Mouse (Mus musculus) CH12F3 (cell line): Measurements from ENCODE around the gene 0610009B22Rik.

ENCODE experiments used
- in situ Hi-C: fragments of 300-500 bp; cut with MboI; formaldehyde crosslinking; loops from 2 replicates; pipeline ENCODE4 v1.14.3; 2020; ENCODE audit warnings: low sequenced_read_pairs

The 0610009B22Rik gene

DNA sequence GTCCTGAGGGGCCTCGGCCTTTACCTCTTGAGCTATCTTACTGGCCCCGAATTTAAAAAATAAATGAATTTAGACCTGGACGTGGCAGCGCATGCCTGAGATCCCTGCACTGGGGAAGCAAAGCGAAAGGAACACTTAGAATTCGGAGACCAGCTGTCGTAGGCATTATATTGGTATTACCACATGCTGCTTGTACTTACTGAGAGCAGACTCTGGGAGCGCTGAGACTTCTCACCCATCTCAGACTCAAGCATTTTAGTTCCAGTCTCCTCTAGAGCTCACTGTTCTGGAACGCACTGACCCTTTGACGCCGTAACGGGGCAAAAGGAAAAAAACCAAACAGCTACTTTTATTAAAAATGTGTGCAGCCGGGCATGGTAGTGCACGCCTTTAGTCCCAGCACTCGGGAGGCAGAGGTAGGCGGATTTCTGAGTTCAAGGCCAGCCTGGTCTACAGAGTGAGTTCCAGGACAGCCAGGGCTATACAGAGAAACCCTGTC, 26.8 kb downstream of the 0610009B22Rik start:
- in situ Hi-C loops: no loop called here

DNA sequence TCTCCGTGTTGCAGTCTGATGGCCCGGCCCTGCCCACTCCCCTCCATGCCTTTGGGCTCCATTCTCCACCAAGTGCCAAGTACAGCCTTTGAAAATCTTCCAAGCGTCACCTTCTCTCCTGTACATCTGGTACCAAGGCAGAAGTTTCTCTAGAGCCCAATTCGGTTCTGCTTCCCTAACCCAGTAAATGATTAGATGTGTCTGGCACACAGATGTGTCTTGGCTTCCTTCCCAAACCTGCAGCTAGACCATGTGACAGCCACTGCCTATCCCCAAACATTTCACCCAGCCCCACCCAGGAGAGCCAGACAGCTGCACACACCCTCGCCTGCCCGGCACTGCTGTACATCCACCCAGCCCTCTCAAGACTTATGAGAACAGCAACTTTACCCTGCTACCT, 30.0 kb downstream of the 0610009B22Rik start:
- in situ Hi-C loops: no loop called here

DNA sequence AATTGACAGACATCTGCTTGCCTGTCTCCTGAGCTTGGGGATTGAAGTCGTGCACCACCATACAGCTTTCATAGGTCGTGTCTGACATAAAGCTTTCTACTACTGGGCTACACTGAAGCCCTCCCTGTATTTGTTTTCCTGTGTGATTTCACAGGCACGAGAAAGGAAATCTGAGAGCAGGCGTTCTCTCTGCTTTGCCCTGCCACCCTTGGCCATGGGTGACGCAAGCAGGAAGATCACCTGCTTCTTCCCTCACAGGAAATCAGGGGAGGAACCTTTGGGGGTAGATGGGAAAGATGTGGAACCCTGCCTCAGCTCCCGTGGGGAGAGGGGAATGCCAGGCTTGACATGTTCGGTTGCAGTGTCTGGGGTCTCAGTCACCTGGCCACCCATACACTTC, 30.4 kb downstream of the 0610009B22Rik start:
- in situ Hi-C loops: no loop called here

DNA sequence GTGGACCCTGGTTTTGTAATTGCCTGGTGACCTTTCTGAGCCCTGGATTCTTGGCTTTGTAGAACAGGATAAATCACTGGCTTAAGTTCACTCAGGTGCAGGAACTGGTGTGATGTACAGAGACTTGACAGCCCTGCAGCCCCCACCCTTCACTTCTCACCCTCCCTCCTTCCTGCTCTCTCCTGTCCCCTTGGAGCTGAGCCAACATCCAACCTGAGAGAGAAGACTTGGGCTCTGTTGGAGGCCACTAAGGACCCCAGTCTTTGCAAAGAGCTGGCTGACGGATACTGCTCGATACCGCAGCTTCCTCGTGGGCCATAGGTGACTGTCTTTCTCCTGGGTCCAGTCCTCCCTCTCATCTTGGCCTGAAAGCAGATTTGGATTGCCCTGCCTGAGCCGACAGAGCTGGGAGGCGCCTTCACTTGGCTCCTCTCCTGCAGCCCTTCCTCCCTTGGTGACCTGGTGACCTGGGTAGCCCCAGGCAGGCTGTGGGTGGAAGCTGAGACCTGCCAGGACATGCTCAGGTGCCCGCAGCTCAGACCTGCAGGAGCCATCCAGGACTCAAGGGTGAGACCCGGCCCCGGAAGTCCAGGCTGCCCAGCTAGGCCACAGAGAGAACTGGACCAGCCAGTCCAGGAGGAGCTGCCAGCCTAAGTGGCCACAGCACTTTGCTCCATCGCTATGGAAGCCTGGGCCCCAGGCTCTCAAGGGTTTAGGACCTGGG, 31.7 kb downstream of the 0610009B22Rik start:
- in situ Hi-C loops: no loop called here

DNA sequence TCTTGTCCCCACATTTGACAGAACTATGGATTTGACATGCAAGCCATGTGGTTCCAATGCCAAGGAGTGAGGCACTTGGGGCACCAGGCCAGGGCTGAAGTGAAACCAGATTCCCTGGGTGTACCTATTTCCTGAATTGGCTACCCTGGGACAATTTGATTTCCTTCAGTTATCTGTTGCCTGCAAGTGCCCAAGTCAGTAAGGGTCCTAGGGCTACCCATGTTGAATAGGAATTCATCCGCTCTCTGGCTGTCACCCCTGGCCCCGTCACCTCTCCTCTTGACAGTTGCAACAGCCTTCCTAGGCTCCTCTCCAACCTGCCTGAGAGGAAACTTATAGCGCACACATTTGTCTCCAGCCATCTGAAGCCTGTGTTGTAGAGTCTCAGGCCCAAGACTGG, 33.8 kb downstream of the 0610009B22Rik start:
- in situ Hi-C loops: no loop called here

DNA sequence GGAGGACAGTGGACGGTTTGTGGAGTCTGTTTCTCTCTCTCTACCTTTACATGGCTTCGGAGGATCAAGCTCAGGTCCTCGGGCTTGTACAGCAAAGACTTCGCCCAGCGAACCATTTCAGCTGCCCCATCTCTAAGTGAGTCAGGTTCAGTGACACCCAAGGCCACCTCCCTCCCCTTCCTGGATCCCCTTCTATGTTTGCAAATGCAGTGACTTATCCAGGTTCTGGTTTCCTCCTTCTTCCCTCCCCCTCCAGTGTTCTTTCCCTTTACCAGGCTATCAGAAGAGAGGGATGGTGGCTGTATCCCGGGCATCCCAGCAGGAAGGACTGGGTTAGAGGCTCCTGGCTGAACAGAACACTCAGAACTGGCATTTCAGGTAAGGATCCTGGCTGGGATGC, 34.9 kb downstream of the 0610009B22Rik start:
- in situ Hi-C loops: no loop called here

DNA sequence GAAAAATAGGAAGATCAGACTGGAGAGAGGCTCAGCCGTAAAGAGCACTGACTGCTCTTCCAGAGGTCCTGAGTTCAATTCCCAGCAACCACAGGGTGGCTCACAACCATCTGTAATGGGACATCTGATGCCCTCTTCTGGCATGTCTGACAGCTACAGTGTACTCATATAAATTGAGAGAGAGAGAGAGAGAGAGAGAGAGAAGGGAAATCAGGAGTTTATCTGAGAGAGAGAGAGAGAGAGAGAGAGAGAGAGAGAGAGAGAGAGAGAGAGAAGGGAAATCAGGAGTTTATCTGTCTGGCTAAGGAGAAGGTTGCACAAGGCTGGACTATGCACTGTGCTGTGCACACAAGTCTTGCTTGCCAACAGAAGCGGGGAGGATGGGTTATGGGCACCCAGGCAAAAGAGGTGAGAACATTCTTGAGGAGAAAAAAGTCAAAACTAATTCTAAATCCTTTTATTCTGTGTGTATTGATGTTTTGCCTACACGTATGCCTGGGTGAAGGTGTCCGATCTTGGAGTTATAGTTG, 35.7 kb downstream of the 0610009B22Rik start:
- in situ Hi-C loops: no loop called here

DNA sequence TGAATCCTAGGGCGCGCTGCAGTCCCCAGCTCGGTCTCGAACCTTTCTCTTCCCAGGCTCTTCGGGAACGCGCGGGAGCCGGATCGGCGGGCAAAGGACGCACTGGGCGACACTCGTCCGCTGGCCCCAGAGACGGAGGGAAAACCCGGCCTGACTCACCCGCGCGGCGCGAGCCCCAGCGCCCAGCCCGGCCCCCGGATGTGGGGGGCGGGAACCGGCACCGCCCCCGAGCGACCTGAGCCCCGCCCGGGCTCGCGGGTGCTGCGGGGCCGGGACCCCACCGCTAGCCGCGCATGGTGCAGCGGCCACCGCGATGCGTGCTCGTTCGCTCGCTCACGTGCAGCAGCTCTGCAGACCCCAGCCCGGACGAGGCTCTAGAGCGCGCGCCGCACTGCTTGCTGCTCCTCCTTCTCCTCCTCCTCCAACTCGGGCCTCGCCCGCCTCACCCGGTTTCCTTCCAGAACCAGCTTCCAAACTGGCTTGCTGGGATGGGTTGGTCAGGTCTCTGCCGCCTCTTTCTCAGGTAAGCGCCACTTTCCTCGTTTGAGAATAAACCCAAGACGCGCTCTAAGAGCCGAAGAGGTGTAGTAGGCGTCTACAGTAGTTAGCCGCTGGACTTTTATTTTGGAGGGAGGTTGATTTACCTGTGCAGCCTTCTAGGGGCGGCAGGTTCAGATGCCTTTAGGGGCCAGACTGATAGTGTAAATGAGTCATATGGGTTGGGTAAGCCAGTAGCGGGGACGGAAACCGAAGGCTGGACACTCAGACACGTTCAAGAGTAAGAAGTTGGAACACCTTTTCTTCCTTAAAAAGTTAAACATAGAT, 37.8 kb downstream of the 0610009B22Rik start, which contains the start of the genes N4bp3 and D930048N14Rik:
Gene N4bp3, minus strand, starts transcription at position 152 of the 825 bp plus-strand sequence.
Gene D930048N14Rik, plus strand, starts transcription at position 264 of the 825 bp plus-strand sequence.
- in situ Hi-C loops: no loop called here

DNA sequence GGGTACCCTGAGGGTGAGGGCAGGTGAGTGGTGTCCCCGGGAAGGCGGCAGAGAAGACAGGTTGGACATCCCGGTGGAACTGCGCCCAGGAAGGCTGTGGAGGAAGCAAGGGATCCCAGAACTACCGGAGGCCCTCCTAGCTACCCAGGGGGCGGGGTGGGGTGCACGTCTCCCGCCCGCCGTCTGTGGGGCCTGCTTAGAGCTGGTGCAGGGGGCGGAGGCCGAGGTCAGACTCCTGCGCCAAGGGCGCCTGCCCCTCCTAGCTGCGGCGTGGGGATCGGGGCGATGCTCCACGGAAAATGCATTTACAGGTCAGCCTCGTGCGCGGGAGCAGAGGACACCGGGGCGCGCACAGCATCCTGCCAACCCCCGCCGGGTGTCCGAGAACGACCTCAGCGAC, 38.4 kb downstream of the 0610009B22Rik start:
- in situ Hi-C loops: no loop called here

DNA sequence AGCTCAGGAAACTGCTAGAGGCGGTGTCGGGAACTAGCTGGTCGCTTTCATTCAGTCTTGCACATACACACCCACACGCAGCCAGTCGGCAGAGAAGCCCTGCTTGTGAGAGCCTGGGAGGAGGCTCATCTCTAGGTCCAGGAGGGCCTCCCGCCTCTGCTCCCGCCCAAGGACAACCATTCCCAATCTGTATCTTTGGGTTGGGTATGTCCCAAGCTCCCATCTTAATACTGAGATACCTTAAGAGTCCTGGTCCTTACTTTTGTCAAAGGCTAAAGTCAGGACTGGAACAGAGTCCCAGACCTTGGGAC, 38.8 kb downstream of the 0610009B22Rik start:
- in situ Hi-C loops: no loop called here

DNA sequence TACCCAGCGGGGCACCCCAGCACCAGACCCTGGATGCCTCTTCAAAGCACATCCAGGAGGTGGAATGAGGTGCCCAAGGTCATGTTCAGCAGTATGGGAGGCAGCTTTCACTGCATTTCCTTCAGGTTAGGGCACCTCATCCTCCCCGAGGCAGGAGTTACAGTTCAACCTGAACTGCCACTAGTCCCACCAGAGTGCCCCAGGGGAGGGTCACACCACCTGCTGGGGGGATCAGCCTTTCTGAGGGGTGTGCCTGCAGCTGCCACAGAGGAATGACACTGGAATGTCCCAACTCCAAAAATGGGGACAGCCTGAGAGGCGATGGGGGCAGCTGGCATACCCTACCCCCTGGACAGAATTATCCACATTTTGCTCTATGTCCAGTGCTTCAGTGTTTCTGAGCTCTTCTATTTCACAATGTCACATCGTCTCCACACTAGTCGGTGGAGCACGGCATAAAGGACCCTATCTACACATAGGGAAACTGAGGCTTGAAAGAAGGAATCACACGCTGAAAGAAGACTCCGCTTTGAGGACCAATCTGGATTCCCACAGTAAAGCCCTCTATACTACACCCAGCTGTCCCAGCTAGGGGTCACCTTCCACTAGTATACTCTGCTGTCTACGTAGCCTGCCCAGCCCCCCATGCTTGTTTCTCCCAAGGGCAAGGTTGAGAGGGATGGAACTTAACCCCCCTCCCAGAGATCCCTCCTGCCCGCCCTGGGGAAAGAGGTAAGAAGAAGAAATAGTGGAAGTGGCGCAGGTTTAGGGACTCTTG, 39.4 kb downstream of the 0610009B22Rik start:
- in situ Hi-C loops: no loop called here

DNA sequence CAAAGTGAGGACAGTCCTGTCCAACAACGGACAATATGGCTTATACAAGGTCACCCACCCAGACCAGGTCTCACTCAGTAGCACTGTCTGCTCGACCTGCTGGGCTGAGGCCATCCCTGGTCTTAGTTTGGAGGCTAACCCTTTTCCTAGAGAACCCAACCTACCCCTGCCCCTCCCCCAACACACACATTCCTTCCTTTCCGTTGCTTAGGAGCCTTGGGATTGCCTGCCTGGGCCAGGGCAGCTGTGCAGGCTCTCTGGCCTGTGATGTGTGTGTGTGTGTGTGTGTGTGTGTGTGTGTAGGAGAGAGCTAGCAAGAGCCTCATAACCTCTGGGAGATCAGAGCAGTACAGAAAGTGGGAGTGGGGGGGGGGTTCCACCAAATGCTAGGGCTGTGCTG, 40.1 kb downstream of the 0610009B22Rik start:
- in situ Hi-C loops: no loop called here

DNA sequence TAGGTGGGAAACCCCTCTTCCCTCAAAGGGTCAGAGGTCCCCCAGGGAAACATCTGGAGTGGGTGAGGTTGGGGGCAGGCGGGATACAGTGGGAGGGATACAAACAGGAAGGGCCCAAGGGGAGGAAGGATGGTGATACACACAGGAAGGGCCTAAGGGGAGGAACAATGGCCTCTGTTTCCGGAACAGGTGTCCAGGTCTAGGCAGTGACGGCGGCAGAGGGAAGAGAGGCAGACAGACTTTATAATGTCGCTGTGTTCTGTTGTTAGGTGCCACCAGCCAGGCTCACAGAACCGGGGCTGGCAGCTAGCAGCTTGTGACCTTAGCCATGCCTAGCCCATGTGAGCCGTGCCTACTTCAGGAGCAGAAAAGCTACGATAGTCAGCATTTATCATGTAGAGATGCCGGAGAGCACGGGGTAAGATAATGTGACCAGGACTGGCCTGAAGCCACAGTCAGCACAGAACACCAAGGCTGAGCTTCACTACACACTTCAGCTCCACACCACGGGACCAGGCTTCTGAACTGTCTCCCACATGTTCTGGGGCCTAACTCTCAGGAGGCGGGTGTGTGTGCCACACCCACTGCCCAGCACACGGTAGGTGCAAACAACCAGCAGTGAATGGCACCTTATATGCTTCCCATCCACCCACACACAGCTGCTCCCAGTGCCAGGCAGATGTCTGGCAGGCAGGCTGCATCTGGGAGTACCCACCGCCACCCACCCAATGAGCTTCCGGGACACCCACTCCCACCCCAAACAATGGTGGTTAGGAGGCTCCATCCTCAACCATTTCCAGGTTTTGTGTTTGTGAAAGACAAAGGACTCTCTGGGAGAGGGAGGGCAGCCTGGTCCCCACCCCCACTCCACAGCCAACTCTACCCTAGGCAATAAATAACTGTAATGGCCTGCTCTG, 41.7 kb downstream of the 0610009B22Rik start:
- in situ Hi-C loops: no loop called here

DNA sequence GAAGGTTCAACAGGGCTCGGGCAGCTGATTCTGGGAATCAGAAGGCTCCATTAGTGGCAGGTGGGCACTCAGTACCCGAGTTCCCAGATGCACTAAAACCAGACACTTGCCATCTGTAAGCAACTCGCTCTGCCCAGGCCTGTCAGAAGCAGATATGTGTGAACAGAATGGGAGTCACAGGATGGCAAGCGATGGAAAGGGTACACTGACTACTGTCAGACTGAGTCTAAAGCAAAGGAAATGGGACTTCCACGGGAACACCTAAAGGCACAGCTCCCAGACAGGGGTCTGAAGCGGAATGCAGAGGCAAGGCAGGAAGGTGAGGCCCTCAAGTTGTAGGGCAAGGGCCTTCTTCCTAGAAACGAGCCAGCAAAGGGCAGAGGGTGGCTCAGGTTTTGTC, 42.4 kb downstream of the 0610009B22Rik start:
- in situ Hi-C loops: no loop called here

DNA sequence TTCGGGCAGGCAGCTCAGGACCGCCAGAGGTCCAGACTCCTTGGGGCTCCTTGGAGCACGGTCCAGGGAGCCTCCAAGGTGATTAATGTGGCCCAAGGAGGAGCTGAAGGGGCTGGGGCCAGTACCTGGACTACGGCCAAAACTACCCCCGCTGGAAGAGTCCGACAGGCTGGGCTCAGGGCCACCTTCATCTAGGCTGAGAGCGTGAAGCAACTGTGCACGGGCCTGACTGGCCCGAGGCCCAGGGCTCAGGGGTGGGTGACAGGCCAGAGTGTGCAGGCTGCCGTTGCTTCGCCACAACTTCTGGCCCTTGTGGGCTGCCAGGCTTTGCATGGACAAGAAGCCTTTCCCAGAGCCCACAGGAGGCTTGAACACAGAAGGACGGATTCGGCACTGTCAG, 43.4 kb downstream of the 0610009B22Rik start:
- in situ Hi-C loops: no loop called here

DNA sequence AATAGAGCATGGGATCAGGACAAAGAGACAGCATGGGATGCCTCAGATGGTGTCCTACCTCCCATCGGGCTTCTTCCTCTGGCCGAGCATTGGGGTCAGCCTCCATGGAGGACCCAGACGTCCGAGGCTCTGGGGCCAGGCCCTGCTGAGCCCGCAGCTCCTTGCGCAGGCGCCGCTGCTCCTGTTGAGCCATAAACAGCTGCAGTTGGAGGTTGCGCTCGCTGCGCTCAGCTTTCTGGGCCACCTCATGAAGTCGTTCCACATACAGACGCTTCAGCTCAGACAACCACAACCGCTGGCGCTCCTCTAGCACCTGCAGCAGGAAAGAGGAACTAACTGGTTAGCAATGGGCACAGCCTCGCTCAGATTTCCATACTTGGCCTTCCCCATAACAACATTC, 44.5 kb downstream of the 0610009B22Rik start:
- in situ Hi-C loops: no loop called here

DNA sequence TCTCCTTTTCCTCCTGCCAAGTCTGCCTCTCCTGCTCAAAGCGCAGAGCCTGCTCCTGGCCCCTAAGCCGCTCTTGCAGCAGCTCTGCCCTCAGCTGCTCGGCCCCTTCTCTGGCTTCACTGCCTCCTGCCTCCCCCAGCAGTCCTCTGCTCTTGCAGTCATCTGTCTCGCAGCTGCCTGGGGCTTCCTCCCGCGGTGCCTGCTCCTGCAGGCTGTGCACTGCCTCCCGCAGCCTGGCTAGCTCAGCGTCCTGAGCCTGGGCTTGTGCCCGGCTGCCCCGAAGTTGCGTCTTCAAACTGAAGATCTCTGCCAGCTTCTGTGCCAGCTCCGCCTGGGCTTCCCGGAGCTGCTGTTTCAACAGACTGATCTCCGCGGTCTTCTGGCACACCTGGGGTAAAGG, 44.9 kb downstream of the 0610009B22Rik start:
- in situ Hi-C loops: no loop called here

DNA sequence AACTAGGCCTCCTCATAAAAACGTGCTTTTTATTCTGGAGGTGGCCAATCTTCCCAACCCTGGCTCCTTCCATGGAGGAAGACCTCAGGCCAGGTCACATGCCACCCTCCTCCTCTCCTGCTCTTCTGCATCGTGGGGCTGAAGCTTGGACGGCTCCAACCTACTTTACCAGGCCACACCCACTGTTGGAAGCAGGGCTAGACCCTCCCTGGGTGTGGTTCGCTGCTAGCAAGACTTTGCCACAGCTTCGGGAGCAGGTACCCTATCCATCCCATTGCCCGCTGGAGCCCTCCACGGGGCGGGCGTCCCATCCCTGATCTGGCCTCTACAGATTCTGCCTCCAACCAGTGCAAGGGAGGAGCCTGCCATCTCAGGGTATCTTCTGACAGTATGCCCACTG, 45.5 kb downstream of the 0610009B22Rik start:
- in situ Hi-C loops: no loop called here

DNA sequence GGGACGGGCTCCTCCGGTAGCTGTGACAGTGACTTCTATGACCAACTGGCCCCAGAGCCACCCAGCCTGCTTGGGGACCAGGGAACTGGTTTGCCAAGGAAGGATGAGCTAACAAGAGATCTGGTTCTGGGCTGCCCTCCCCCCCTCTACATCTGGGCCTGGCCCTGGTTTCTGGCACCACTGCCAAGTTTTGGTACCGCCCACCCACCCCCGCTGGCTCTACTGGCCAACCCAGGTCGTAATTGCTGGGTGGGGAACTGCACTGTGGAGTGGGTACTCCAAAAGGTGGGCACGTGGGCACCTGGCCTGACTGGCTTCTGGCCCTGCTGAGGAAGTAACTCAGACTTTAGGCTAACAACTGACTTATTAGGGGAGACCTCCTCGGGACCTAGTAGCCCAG, 47.9 kb downstream of the 0610009B22Rik start:
- in situ Hi-C loops: no loop called here

DNA sequence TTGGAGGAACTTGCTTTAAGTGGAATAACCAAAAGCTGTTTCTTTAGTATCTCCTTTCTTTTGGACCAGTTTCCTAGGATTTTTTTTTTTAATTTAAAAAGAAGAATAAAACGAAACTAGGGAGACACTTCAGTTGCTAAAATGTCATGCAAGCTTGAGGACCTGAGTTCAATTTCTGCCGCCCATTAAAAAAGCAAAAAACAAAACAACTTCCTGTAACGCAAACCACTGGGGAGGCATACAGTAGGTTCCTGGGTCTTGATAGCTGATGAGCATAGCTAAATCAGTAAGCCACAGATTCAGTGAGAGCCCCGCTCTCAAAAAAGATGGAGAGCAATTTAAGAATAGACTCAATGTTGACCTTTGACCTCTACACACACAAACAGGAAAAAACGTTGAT, 50.2 kb downstream of the 0610009B22Rik start:
- in situ Hi-C loops: no loop called here
